In genomic region chr7:128625382-128625781, GRCm38 (mm10) we compare ENCODE assay signal across 24 mouse cellular contexts. TPM values are rescaled to one million over a fixed set of nuclear protein-coding genes. Genes with fewer than 3 reads are reported as not detected.
DNase-seq lines count a peak whose midpoint lies in the region; ATAC-seq and TF ChIP-seq lines count a peak whose summit lies in the region.
"Had no signal": no experiment of that assay in that cellular context is flagged by ENCODE, and none has a peak within 500 bp of the region (broad histone marks: within the 10 kb centered on the region; RNA-seq: fewer than 3 reads in every experiment).

No protein-coding gene starts in this region.

- H3K27ac ChIP-seq in intestine, embryonic 14.5 days (ENCODE audit: low read depth): no peak overlapping the region
- H3K27ac ChIP-seq in intestine, embryonic 16.5 days (ENCODE audit: low read length): no peak overlapping the region
- H3K27ac ChIP-seq in layer of hippocampus, adult 2 months: peak overlapping the region; percentile 90; the same call in 1 of the 2 replicates
- H3K27ac ChIP-seq: embryonic facial prominence, embryonic 10.5 days; embryonic facial prominence, embryonic 12.5 days; forebrain, embryonic 13.5 days; forebrain, embryonic 15.5 days had no signal

- no peaks in the 10 kb centered on the region for H3K9me3 ChIP-seq in intestine, embryonic 14.5 days (ENCODE audit: control insufficient read depth, low read length)
- no peaks in the 10 kb centered on the region for H3K9me3 ChIP-seq in intestine, embryonic 16.5 days (ENCODE audit: control insufficient read depth, low read length)
- H3K9me3 ChIP-seq: embryonic facial prominence, embryonic 10.5 days; embryonic facial prominence, embryonic 12.5 days; forebrain, embryonic 13.5 days; forebrain, embryonic 15.5 days; G1E had no signal

- peak; percentile 18 for DNase-seq in intestine, embryonic 14.5 days (ENCODE audit: low spot score)
- no peak for DNase-seq in layer of hippocampus, adult 2 months (ENCODE audit: low spot score in 2 of 2)
- DNase-seq in layer of hippocampus, postnatal 25 days (ENCODE audit: extremely low spot score in 1 of 2, low spot score in 1 of 2): no peak
- DNase-seq in spleen, adult 18-20 months: no peak
- DNase-seq: adrenal gland, adult 8-10 months; adrenal gland, postnatal 14 days; adrenal gland, postnatal 36 days; B cell, adult 2 months; cerebellum, adult 11-12 months; cerebellum, adult 2 months; cerebellum, adult 9-10 months; cerebellum, postnatal 10 days; cerebellum, postnatal 25 days; forebrain, postnatal 0 days had no signal

- H3K27me3 ChIP-seq in intestine, embryonic 14.5 days (replicated peaks; ENCODE audit: control insufficient read depth, insufficient read depth, low read length): no peaks in the 10 kb centered on the region
- H3K27me3 ChIP-seq in intestine, embryonic 16.5 days (replicated peaks; ENCODE audit: control insufficient read depth, insufficient read depth, low read length): no peaks in the 10 kb centered on the region
- H3K27me3 ChIP-seq: CH12.LX; embryonic facial prominence, embryonic 12.5 days; forebrain, embryonic 13.5 days; forebrain, embryonic 15.5 days; Patski had no signal

- no peak overlapping the region for H3K4me2 ChIP-seq in intestine, embryonic 14.5 days (ENCODE audit: low read length)
- H3K4me2 ChIP-seq in intestine, embryonic 16.5 days (ENCODE audit: low read depth, low read length): no peak overlapping the region
- H3K4me2 ChIP-seq: embryonic facial prominence, embryonic 12.5 days; forebrain, embryonic 13.5 days; forebrain, embryonic 15.5 days had no signal

- H3K4me1 ChIP-seq in intestine, embryonic 14.5 days (replicated peaks; ENCODE audit: control insufficient read depth, insufficient read depth, low read length): no peaks in the 10 kb centered on the region; the same call in 1 of the 2 replicates
- H3K4me1 ChIP-seq in intestine, embryonic 16.5 days (ENCODE audit: control insufficient read depth, insufficient read depth, low read length): peaks cover 7% of the 10 kb centered on the region; the same call in 1 of the 2 replicates

- no peak overlapping the region for H3K4me3 ChIP-seq in intestine, embryonic 14.5 days (ENCODE audit: low read depth, low read length)
- H3K4me3 ChIP-seq in intestine, embryonic 16.5 days (ENCODE audit: low read length): no peak overlapping the region
- no peak overlapping the region for H3K4me3 ChIP-seq in layer of hippocampus, adult 2 months
- H3K4me3 ChIP-seq: embryonic facial prominence, embryonic 10.5 days; embryonic facial prominence, embryonic 12.5 days; forebrain, embryonic 13.5 days; forebrain, embryonic 15.5 days had no signal

- no peak for TF ChIP-seq CTCF in layer of hippocampus, adult 2 months (conservative IDR thresholded peaks at IDR 0.05)

- no peaks in the 10 kb centered on the region for H3K36me3 ChIP-seq in intestine, embryonic 14.5 days (ENCODE audit: control insufficient read depth, insufficient read depth, low read length)
- no peaks in the 10 kb centered on the region for H3K36me3 ChIP-seq in intestine, embryonic 16.5 days (ENCODE audit: control insufficient read depth, insufficient read depth, low read length)
- H3K36me3 ChIP-seq: embryonic facial prominence, embryonic 10.5 days; embryonic facial prominence, embryonic 12.5 days; forebrain, embryonic 15.5 days had no signal

- ATAC-seq in intestine, embryonic 14.5 days (replicated peaks; ENCODE audit: low FRiP score, low TSS enrichment, low read depth): no peak
- no peak for ATAC-seq in intestine, embryonic 16.5 days
- ATAC-seq: activated CD4-positive, CD25-positive, alpha-beta regulatory T cell, adult 4 months; CD4-positive, CD25-positive, alpha-beta regulatory T cell, adult 4 months; forebrain, embryonic 13.5 days; forebrain, embryonic 15.5 days; forebrain, postnatal 0 days; Patski had no signal

- WGBS in intestine, embryonic 14.5 days: 96% methylated on average over 2 of the region's 2 CpGs
- WGBS in intestine, embryonic 16.5 days: 90% methylated on average over 2 of the region's 2 CpGs

- H3K9ac ChIP-seq in intestine, embryonic 14.5 days (ENCODE audit: low read length): no peak overlapping the region
- no peak overlapping the region for H3K9ac ChIP-seq in intestine, embryonic 16.5 days (ENCODE audit: low read depth, low read length)
- H3K9ac ChIP-seq: embryonic facial prominence, embryonic 12.5 days; forebrain, embryonic 13.5 days; forebrain, embryonic 15.5 days; forebrain, postnatal 0 days had no signal

RNA-seq across cellular contexts. Expression of gene Inpp5f, which starts 14.3 kb away (rescaled TPM):
- polyA plus RNA-seq in intestine, embryonic 14.5 days (2014; fragmentation: Nextera tagmentation; extraction: Ambion mirVana): 33.7 and 33.8 TPM in 2 replicates
- polyA plus RNA-seq in intestine, embryonic 16.5 days (2015; fragmentation: Nextera tagmentation; extraction: Ambion mirVana): 12.0 and 12.6 TPM in 2 replicates
- total RNA-seq in layer of hippocampus, adult 2 months (2021): 100 to 1,000 TPM; 108 to 111 TPM
- 100 to 1,000 TPM; 125 to 129 TPM for total RNA-seq in layer of hippocampus, postnatal 25 days (2021)
